Mouse (Mus musculus) CH12F3 (cell line): ENCODE data around the gene Myo7a.

Experiments
- in situ Hi-C: fragments of 300-500 bp; cut with MboI; formaldehyde crosslinking; loops from 2 replicates; pipeline ENCODE4 v1.14.3; 2020; ENCODE audit warnings: low sequenced_read_pairs

The Myo7a gene

GRCm38 (mm10) chr7:98119179-98119960 lies at the start of gene Myo7a:
Myo7a (minus strand) TSS chr7:98119524.
- in situ Hi-C loops: no loop called here

DNA sequence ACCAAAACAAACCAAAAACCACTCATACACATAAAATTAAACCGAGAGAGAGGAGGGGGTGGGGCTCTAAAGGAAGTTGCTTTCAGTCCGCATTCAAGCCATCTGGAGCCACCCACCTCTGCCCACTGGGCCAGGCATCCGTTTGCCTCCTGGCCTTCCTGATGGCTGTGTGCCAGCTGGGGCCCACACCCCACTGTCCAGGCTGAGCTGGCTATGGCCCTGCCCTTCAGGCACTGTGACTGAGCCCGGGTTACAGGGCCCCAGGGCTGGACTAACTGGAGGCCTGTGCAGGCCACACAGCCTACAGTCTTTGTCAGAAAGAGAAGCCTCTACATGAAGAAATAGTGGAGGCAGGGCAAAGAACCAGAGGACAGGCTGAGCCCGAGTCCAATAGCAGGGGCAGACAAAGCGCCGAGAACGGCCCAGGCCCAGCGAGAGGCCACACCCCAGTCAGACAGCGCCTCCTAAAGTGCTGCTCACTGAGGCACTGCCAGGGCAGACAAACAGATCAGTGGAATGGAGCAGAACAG lies 45.7 kb upstream of the Myo7a start:
- in situ Hi-C loops: no loop called here

- in situ Hi-C loops: no loop called here
These were observed 45.2 kb upstream of the Myo7a start for GRCm38 (mm10) chr7:98164382-98164998.

- in situ Hi-C loops: no loop called here
These were observed 44.4 kb upstream of the Myo7a start for GRCm38 (mm10) chr7:98163700-98164099.

DNA sequence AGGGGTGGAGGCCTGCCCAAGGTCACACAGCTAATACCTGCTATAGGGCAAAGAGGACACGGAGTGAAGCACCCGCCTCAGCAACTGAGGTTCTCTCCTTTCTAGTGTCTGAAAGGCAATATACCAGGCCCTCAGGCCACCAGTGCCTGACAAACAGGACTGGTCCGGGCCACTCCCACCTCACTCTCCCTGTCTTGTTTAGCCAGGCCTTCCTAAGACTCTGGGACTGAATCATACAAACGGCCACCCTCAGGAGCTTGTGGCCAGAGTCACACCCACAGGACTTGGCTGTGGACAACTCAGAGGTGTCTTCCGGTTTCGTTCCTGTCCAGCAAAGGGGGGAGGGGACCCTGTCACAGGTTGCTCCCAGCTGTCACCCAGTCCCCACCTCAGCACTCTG lies 42.9 kb upstream of the Myo7a start:
- in situ Hi-C loops: no loop called here

DNA sequence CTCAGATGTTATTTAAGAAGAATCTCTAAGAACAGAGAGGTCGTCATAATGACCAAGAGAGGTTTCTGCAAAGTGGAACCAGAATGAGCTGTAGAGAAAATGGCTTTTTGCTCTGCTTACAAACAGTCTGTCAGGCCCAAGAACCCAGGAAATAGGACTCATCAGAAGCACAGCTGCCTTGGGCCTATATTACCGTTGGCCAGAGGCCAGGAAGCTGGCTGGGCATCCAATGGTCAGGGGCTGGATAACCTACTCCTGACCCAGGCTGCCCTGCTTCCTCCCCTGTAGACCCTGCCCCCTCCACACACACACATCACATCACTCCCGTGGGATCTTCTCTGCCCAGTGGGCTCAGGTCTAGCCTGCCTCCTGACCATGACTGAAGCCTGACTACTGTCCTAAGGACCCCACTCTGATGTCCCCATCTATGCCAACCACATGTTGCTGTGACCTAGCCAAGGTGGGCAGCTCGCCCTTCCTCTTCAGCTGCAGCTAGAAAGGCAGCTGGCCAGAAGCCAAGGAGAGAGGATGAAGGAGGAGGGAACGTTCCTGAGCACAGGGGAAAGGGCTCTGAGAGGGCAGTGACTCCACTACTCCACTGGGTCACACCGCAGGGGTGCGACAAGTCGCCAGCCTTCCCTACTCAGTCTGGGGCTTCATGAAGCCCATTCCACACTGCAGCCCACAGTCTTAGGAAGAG lies 40.9 kb upstream of the Myo7a start:
- in situ Hi-C loops: no loop called here

DNA sequence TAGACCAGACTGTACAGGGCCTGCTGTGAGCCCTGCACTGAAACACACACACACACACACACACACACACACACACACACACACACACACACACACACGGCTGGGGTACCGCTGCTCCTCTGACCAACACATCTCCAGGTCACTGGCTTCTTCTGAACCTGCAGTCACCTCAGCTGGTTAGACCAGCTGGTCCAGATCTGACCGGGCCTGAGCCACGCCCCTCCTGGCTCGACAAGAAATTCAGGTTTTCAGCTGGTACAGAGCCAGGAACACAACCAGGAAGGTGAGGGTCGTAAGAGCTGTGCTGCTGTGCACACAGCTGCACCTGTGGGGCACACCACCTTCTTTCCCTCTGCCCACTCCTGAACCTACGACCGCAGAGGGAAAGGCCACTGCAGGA lies 39.2 kb upstream of the Myo7a start:
- in situ Hi-C loops: no loop called here

- in situ Hi-C loops: no loop called here
These were observed 38.5 kb upstream of the Myo7a start for GRCm38 (mm10) chr7:98157636-98158332.

DNA sequence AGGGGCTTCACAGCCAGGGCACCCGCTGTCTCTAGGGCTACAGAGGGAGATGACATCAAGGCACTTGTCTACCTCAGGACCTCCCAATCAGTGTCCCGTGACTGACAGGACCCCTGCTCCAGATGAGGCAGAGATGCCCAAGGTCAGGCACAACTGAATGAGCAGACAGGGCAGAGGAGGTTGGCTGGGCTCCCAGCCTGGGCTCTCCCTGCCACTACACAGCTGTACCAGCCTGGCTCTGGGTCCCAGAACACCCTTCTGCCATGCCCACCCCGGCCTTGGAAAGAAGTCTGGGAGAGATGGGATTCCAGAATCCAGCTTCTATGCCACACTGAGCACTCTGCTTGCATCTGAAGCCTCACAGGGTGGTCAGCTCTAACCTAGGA lies 36.9 kb upstream of the Myo7a start:
- in situ Hi-C loops: no loop called here

DNA sequence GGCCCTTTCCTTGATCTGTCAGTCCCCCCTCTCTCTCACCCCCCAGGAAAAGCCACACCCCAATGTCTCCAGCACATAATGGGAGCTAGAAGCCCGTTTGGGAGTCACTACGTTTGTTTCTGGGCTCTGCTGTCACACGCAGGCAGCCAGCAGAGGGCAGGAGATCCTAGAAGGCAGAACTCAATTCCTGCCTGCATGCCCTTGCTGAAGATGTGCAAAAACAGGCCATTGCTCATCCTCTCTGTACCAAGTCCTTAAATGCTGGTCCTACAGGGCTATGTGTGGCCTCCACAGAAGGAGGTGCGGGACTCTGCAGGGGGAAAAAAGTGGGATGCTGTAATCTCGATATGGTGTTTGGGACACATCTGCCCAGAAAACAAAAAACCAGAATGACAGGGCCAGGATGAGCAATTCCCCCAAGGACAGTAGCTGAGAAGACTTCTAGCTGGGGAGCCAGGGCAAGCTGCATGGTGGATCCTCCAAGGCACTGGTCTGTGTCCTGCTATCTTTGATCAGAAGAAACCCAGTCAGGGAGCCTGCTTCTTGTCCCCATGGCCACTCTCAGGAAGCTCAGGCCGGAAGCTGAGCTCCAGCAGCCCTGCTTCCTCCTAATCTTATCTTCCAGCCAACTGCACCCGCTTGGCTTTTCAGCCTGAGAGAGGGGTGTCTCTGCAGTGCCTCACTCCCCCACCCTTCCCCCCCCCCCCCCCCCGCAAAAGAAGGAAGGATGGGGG lies 36.4 kb upstream of the Myo7a start:
- in situ Hi-C loops: no loop called here

- in situ Hi-C loops: no loop called here
These were observed 34.6 kb upstream of the Myo7a start for GRCm38 (mm10) chr7:98153892-98154291.

GRCm38 (mm10) chr7:98153345-98153744 lies 34.0 kb upstream of the Myo7a start:
- in situ Hi-C loops: no loop called here

DNA sequence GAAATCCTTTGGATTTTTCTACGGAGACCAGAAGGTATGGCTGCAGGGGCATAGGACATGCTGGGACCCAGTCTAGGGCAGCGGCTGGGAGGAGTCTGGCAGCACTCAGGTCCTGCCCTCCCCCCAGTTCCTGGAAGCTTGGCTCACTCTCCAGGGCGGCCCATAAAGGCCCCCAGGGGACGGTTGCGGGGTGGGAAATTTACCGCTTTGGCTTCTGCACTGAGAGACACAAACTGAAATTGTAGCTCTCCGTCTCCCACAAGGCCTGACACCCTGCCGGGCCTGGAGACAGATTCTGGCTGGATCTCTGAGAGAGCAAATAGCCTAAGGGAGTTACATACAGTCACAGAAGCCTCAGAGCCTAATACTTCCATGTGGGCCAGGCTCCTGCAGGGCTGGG lies 33.1 kb upstream of the Myo7a start:
- in situ Hi-C loops: no loop called here

DNA sequence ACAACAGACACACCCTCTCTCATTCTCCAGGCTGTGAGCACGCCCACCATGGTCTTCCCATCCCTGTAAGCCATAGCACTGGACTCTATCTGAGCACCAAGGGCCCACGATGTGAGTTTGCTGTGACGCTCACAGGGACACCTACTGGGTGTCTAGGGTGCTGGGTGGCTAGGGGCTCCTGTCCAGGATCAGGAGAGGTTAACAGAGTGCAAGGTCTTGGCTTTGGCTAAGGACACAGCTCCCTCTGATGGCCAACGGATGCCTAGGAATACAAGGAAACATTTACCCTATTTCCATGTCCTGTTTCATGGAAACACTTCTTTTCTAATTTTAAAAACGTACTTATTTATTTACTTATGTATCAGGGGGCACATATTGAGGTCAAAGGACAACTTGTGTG lies 31.2 kb upstream of the Myo7a start:
- in situ Hi-C loops: no loop called here

DNA sequence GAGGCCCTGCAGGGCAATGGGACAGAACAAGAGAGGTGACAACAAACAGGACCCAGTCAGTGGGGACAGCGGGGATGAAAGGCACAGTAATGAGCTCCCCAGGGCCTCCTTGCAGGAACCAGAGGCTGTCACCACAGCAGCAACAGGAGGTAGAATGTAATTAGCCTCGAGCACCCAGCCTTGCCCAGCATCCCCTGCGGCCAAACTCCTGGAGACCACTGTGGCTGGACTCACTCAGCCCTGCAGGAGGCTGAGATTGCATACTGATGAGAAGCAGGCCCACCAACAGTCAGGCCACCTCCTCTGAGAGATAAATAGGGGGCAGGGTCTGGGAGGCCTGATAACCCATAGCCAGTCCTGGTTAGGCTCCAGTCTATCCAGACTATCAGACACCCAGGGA lies 30.5 kb upstream of the Myo7a start:
- in situ Hi-C loops: no loop called here

GRCm38 (mm10) chr7:98148721-98149407 lies 29.5 kb upstream of the Myo7a start:
- in situ Hi-C loops: no loop called here

- in situ Hi-C loops: no loop called here
These were observed 28.4 kb upstream of the Myo7a start for GRCm38 (mm10) chr7:98147766-98148165.

DNA sequence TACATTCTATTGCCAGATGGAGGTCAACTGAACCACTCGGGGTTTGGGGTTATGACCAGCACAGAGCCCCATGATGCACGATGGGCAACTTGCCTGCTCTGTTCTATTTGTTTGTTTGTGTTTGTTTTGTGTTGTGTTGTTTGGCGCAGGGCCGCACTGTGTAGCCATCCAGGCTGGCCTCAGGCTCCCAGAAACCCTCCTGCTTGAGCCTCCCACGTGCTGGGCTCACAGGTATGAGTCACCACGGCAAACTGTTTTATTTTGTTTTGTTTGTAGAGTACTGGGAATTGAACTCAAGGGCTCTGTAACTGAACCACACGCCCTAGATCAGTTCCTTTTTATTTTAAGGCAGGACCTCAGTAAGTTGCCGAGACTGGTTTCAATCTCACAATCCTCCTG lies 27.1 kb upstream of the Myo7a start:
- in situ Hi-C loops: no loop called here

- in situ Hi-C loops: no loop called here
These were observed 26.6 kb upstream of the Myo7a start for GRCm38 (mm10) chr7:98145842-98146446.

- in situ Hi-C loops: no loop called here
These were observed 26.1 kb upstream of the Myo7a start, which contains the start of gene Omp for GRCm38 (mm10) chr7:98145402-98145801. Omp (minus strand) TSS chr7:98145502.
